Mouse (Mus musculus) hindbrain, postnatal 0 days (tissue): ENCODE results near the gene Htr1d. TPM values are rescaled to one million over a fixed set of nuclear protein-coding genes. Genes with fewer than 3 reads are reported as not detected.

Experiments
- ATAC-seq: fragments of 200-750 bp; cut with Nextera tagmentation; 2 replicates; pipeline ENCODE4 v1.8.0; 2017; ENCODE audit warnings: mild to moderate bottlenecking, moderate TSS enrichment, moderate library complexity
- DNase-seq: peaks from one replicate; pipeline ENCODE4 v3.0.0-alpha.2; 2015; ENCODE audit warnings: low spot score
- H3K27ac ChIP-seq: fragments of 300-500 bp; sonication (generic); 2 replicates; pipeline ENCODE4 v1.5.1; 2014; ENCODE audit warnings: mild to moderate bottlenecking
- H3K27me3 ChIP-seq: fragments of 300-500 bp; sonication (generic); 2 replicates; pipeline ENCODE4 v1.6.1; 2014; ENCODE audit warnings: low read length, mixed read lengths; ENCODE audit not compliant: insufficient read depth
- H3K36me3 ChIP-seq: fragments of 300-500 bp; sonication (generic); 2 replicates; pipeline ENCODE4 v1.6.1; 2014; ENCODE audit warnings: low read length, mixed read lengths; ENCODE audit not compliant: insufficient read depth
- H3K4me1 ChIP-seq: fragments of 300-500 bp; sonication (generic); 2 replicates; pipeline ENCODE4 v1.6.1; 2014; ENCODE audit warnings: antibody characterized with exemption, low read length, mixed read lengths; ENCODE audit not compliant: insufficient read depth
- H3K4me2 ChIP-seq: fragments of 300-500 bp; sonication (generic); 2 replicates; pipeline ENCODE4 v1.6.1; 2014; ENCODE audit warnings: low read depth, mild to moderate bottlenecking, low read length, moderate library complexity, mixed read lengths
- H3K4me3 ChIP-seq: fragments of 300-500 bp; sonication (generic); 2 replicates; pipeline ENCODE4 v1.5.1; 2014; ENCODE audit warnings: low read length
- H3K9ac ChIP-seq: fragments of 300-500 bp; sonication (generic); replicated peaks from 2 replicates; pipeline ENCODE4 v1.6.1; 2014; ENCODE audit warnings: mild to moderate bottlenecking, low read length, moderate library complexity, mixed read lengths
- H3K9me3 ChIP-seq: fragments of 300-500 bp; sonication (generic); 2 replicates; pipeline ENCODE4 v1.6.1; 2016; ENCODE audit warnings: low read length, mixed read lengths
- CTCF ChIP-seq: IDR thresholded peaks from 2 replicates; pipeline ENCODE4 v1.5.1; 2016; ENCODE audit warnings: antibody characterized with exemption, control low read depth, low read depth
- WGBS: fragments of 180-500 bp; shearing (Covaris S2); extraction: QIAGEN DNeasy Blood & Tissue Kit; methylation state at CpG from one replicate; pipeline ENCODE4 v1.1.7; 2014; 5-methylcytosine and 5-hydroxymethylcytosine counted together
- polyA plus RNA-seq: library from polyadenylated mRNA; unstranded; fragments of >200 nt; fragmentation: Nextera tagmentation; extraction: Ambion mirVana; gene quantifications from 2 replicates; pipeline ENCODE4 v1.2.1, GENCODE M21; 2015
- total RNA-seq: library from RNA; depleted of rRNA; stranded (reverse); fragments of >200 nt; gene quantifications from 2 replicates; pipeline ENCODE4 v1.2.3, GENCODE M21; 2014

Gene Htr1d
- total and polyA plus RNA-seq, 2 experiments from 2014 or later: 3.7 to 4.0 TPM

DNA sequence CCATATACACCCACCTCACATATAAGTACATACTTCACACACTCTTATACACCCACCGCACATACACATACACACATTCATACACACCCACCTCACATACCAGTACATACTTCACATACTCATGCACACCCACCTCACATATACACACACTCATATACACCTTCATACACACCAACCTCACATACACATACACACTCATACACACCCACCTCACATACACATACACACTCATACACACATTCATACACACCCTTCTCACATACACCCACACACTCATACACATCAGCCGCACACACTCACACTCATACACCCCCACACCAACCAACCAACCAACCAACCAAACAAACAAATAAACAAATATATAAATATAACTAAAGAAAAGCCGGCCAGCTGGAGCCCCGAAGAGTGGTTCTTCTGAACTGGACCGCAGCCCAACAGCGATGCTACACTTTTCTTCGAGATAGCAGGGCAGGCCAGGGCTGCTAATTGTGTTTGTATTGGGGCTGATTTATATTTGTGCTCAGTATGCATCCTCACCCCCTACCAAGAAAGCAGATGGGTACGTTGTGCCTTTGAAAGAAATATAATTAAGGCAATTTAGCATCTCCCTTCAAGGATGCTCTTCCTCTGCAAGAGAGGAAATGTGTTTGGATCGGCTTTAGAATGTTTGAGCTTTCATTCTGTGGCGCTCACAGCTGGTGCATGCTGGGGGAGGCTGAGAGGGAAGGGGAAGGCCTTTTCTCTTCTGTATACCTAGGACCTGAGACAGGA, 11.1 kb upstream of the Htr1d start:
- Histone ChIP-seq H3K27ac (no peak overlapping the region), H3K4me2 (no peak overlapping the region), H3K4me1 (no peaks in the 10 kb centered on the region), H3K4me3 (no peak overlapping the region), H3K36me3 (no peaks in the 10 kb centered on the region), H3K27me3 (no peaks in the 10 kb centered on the region), H3K9me3 (no peaks in the 10 kb centered on the region), H3K9ac (no peak overlapping the region)
- DNase-seq (no peak), ATAC-seq (0 out of 2 replicates have a peak, but pooled peaks have one; percentile 18)
- 56% methylated on average over 10 of the region's 10 CpGs for WGBS
- TF ChIP-seq CTCF: no peak

DNA sequence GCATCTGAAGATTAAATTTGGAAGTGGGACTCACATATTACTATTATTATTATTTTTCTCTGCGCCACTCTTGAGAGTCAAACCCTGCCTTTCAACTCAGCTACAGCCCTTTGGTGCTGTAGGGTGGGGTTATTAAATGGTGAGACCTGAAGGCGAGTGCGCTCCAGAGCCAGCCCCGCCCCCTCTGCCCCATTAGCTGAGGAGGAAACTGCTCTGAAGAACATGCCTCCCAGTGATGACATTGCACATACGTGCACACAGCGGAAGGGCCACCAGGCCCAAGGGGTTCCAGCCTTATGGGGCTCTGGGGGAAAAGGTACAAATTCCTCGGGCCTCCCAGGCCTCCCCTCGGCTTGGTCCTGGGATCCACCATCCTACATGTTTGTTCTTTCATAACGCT, 7.8 kb upstream of the Htr1d start:
- H3K27ac ChIP-seq: no peak overlapping the region
- H3K4me2 ChIP-seq: no peak overlapping the region
- no peaks in the 10 kb centered on the region for H3K36me3 ChIP-seq
- no peak overlapping the region for H3K9ac ChIP-seq
- DNase-seq: no peak
- 91% methylated on average over 9 of the region's 9 CpGs for WGBS
- TF ChIP-seq CTCF: no peak
- H3K9me3 ChIP-seq: no peaks in the 10 kb centered on the region
- H3K27me3 ChIP-seq: no peaks in the 10 kb centered on the region
- no peak for ATAC-seq
- no peaks in the 10 kb centered on the region for H3K4me1 ChIP-seq
- no peak overlapping the region for H3K4me3 ChIP-seq

DNA sequence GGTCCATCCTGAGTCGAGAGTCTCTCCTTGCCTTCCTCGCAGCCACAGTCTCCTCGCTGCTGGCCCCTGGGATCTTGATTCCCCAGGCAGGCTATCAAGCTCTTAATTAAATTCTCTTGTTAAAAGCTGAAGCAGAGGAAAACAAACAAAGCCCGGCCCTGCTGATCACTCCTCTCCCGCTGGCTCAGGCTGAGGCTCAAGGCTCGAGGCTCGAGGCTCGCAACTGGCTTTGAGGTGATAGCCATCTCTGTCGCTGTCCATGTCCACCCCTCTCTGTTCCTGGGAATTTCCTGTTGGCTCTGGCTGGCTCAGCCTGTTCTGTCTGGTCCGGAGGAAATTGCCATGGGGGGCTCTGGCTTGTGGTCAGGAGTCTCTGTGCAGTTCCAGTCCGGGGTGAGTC, 4.4 kb upstream of the Htr1d start:
- Histone ChIP-seq H3K27ac (no peak overlapping the region), H3K4me1 (no peaks in the 10 kb centered on the region), H3K9ac (no peak overlapping the region), H3K9me3 (no peaks in the 10 kb centered on the region), H3K36me3 (no peaks in the 10 kb centered on the region), H3K27me3 (0 out of 2 replicates have a peak, but pooled peaks cover 3% of the 10 kb centered on the region), H3K4me2 (no peak overlapping the region), H3K4me3 (no peak overlapping the region)
- ATAC-seq (no peak), DNase-seq (no peak)
- 12% methylated on average over 11 of the region's 11 CpGs for WGBS
- TF ChIP-seq CTCF: no peak

DNA sequence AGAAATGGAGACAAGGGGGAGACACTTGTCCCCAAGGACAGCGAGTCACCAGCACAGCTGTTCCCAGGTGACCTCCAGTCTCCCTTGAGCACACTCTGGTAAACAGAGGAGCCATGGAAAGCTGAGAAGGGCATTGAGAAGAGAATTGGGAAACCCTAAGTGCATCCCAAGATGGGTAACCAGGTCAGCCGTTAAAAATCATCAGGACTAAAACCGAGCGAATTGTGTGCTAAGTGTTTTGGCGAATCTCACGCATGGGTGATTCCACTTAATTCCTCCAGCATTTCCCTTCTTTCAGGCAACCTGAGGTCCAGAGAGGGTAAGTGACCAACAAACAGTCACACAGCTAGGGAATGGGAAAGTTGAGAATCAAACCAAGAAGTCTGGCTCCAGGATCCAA, 3.9 kb upstream of the Htr1d start:
- H3K27ac ChIP-seq: no peak overlapping the region
- no peak for TF ChIP-seq CTCF
- H3K36me3 ChIP-seq: no peaks in the 10 kb centered on the region
- no peaks in the 10 kb centered on the region for H3K9me3 ChIP-seq
- no peak overlapping the region for H3K4me3 ChIP-seq
- no peak overlapping the region for H3K4me2 ChIP-seq
- DNase-seq (no peak), ATAC-seq (no peak)
- 67% methylated on average over 6 of the region's 6 CpGs for WGBS
- no peak overlapping the region for H3K9ac ChIP-seq
- H3K27me3 ChIP-seq: 0 out of 2 replicates have a peak, but pooled peaks cover 3% of the 10 kb centered on the region
- H3K4me1 ChIP-seq: no peaks in the 10 kb centered on the region

DNA sequence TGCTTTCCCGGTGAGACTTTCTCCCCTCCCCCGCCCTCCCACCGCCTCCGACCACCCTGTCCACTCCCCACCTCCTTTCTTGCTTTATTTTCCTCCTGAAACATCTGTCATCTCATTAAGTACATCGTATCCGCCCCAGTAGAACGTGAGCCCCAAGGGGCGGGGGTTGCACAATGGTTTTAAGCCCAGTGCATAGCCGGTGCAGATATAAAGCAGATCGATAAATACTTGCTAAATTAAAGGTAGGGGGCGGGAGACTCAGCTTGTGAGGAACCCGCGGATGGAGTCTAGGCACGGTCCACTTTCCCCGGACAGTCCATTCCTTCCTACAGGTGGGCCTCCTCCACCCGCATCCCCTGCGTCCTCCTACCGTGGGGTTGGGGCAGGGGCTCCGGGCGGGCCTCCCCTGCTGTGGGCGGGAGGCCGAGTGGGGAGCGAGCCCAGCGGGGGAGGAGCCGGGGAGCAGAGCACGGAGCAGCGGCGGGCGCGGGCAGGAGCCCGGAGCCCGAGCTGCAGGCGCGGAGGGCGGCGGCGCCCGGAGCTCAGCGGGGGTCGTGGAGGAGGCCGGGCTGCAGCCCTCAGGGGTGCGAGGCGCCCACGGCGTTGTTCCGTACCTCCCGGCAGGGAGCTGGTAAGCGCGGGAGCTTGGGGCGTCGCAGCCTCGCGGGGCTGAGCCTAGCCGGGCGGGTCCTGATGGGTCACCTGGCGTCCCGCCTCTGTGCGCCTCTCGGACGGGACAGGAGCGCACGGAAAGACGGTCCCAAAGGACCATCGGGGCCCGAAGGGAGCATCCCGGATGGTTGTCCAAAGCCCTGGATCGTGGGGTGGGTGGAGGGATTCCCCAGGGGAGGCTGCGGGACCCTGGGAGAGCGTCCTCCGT, 1.0 kb downstream of the Htr1d start:
- no peaks in the 10 kb centered on the region for H3K9me3 ChIP-seq
- peak overlapping the region; percentile 55 for H3K9ac ChIP-seq
- DNase-seq: no peak
- ATAC-seq: peak; percentile 25; the same call in 1 of the 2 replicates
- H3K36me3 ChIP-seq: no peaks in the 10 kb centered on the region
- H3K4me2 ChIP-seq: peak overlapping the region; percentile 64
- H3K4me1 ChIP-seq: no peaks in the 10 kb centered on the region
- 3% methylated on average over 66 of the region's 70 CpGs for WGBS
- no peak overlapping the region for H3K27ac ChIP-seq
- peaks cover 3% of the 10 kb centered on the region; the same call in 1 of the 2 replicates for H3K27me3 ChIP-seq
- H3K4me3 ChIP-seq: peak overlapping the region; percentile 50
- TF ChIP-seq CTCF: no peak

DNA sequence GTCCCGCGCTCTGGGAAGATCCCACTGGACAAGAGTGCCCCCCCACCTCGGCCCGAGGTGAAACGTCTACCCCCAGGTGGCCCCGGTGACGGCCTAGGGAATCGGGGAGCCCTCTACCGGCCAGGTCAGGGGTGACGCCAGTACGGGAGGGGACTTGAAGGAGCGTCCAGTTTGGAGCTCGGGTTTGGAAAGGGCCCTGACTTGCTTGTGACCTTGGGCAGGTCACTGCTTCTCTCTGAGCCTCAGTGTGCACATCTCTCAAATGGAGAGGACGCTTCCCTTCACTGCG, 1.6 kb downstream of the Htr1d start:
- no peaks in the 10 kb centered on the region for H3K36me3 ChIP-seq
- H3K4me2 ChIP-seq: peak overlapping the region; percentile 64
- no peak for DNase-seq
- H3K9me3 ChIP-seq: no peaks in the 10 kb centered on the region
- peak; percentile 48 for TF ChIP-seq CTCF
- 4% methylated on average over 15 of the region's 15 CpGs for WGBS
- no peak for ATAC-seq
- no peak overlapping the region for H3K27ac ChIP-seq
- H3K9ac ChIP-seq: peak overlapping the region; percentile 55
- H3K4me1 ChIP-seq: no peaks in the 10 kb centered on the region
- peaks cover 3% of the 10 kb centered on the region; the same call in 1 of the 2 replicates for H3K27me3 ChIP-seq
- peak overlapping the region; percentile 50 for H3K4me3 ChIP-seq
